Mouse (Mus musculus) stomach, postnatal 0 days (tissue): ENCODE data around the gene Khdc1a. TPM values are rescaled to one million over a fixed set of nuclear protein-coding genes. Genes with fewer than 3 reads are reported as not detected.

Source experiments
- ATAC-seq: fragments of 200-750 bp; cut with Nextera tagmentation; 2 replicates; pipeline ENCODE4 v1.8.0; 2017; ENCODE audit not compliant: low FRiP score, low TSS enrichment
- DNase-seq: peaks from one replicate; pipeline ENCODE4 v3.0.0-alpha.2; 2016; ENCODE audit warnings: low spot score
- H3K27ac ChIP-seq: fragments of 300-500 bp; sonication (generic); replicated peaks from 2 replicates; pipeline ENCODE4 v1.5.1; 2014; ENCODE audit warnings: mild to moderate bottlenecking, control low read depth
- H3K27me3 ChIP-seq: fragments of 300-500 bp; sonication (generic); 2 replicates; pipeline ENCODE4 v1.6.1; 2014; ENCODE audit warnings: low read length; ENCODE audit not compliant: control insufficient read depth, insufficient read depth
- H3K36me3 ChIP-seq: fragments of 300-500 bp; sonication (generic); 2 replicates; pipeline ENCODE4 v1.6.1; 2014; ENCODE audit warnings: low read length, mixed read lengths; ENCODE audit not compliant: control insufficient read depth, insufficient read depth
- H3K4me1 ChIP-seq: fragments of 300-500 bp; sonication (generic); replicated peaks from 2 replicates; pipeline ENCODE4 v1.6.1; 2014; ENCODE audit warnings: antibody characterized with exemption; ENCODE audit not compliant: control insufficient read depth, insufficient read depth
- H3K4me2 ChIP-seq: fragments of 300-500 bp; sonication (generic); replicated peaks from 2 replicates; pipeline ENCODE4 v1.6.1; 2014; ENCODE audit warnings: low read depth, mild to moderate bottlenecking, control low read depth, moderate library complexity
- H3K4me3 ChIP-seq: fragments of 300-500 bp; sonication (generic); 2 replicates; pipeline ENCODE4 v1.5.1; 2014; ENCODE audit warnings: low read depth, low read length, control low read depth
- H3K9ac ChIP-seq: fragments of 300-500 bp; sonication (generic); 2 replicates; pipeline ENCODE4 v1.6.1; 2014; ENCODE audit warnings: mild to moderate bottlenecking, low read length, control low read depth, mixed read lengths
- H3K9me3 ChIP-seq: fragments of 300-500 bp; sonication (generic); 2 replicates; pipeline ENCODE4 v1.6.1; 2016; ENCODE audit warnings: low read length; ENCODE audit not compliant: control insufficient read depth
- CTCF ChIP-seq: IDR thresholded peaks from 2 replicates; pipeline ENCODE4 v1.5.1; 2016; ENCODE audit warnings: antibody characterized with exemption, low read depth, mild to moderate bottlenecking, moderate library complexity
- EP300 ChIP-seq: optimal IDR thresholded peaks from 2 replicates; pipeline ENCODE3; 2016; ENCODE audit warnings: antibody characterized with exemption
- WGBS: fragments of 180-500 bp; shearing (Covaris S2); extraction: QIAGEN DNeasy Blood & Tissue Kit; methylation state at CpG from one replicate; pipeline ENCODE4 v1.1.7; 2014; 5-methylcytosine and 5-hydroxymethylcytosine counted together
- polyA plus RNA-seq: library from polyadenylated mRNA; unstranded; fragments of >200 nt; fragmentation: Nextera tagmentation; extraction: Ambion mirVana; gene quantifications from 2 replicates; pipeline ENCODE4 v1.2.1, GENCODE M21; 2015

Khdc1a gene
- 0.05 and 0.12 TPM in 2 replicates for polyA plus RNA-seq

- 80% methylated on average over 2 of the region's 2 CpGs for WGBS
- Histone ChIP-seq H3K9ac (no peak within 1 kb of the TSS), H3K9me3 (no peaks in the 10 kb centered on the region), H3K4me2 (no peak within 1 kb of the TSS), H3K27ac (no peak within 1 kb of the TSS), H3K4me3 (no peak within 1 kb of the TSS), H3K36me3 (no peaks in the 10 kb centered on the region), H3K4me1 (no peaks in the 10 kb centered on the region), H3K27me3 (no peaks in the 10 kb centered on the region)
- TF ChIP-seq EP300 (no peak), CTCF (no peak)
- ATAC-seq: no peak
- DNase-seq: no peak
Measured at GRCm38 (mm10) chr1:21349341-21349740, at the start of gene Khdc1a. Khdc1a (plus strand) TSS chr1:21349641.

DNA sequence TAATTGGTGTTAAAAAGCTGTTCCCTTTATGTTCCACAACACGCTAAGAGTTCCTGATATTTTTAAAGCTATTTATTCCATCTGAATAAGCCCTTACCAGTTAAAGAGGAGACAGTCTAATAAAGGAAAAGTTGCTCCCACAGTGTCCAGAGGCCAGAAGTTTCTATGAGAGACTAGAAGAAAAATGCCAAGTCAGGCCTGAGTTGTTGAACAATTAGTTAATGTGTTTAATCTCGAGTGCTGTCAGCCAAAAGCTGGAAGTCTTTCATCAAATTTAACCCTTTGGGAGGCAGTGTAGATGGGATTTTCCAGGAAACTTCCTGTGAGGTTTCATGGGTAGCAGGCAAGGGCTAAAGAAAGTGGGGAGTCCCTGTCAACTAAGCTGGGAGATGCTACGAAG, 49.6 kb upstream of the Khdc1a start:
- Histone ChIP-seq H3K36me3 (no peaks in the 10 kb centered on the region), H3K4me2 (no peak overlapping the region), H3K4me3 (no peak overlapping the region), H3K27me3 (no peaks in the 10 kb centered on the region), H3K4me1 (no peaks in the 10 kb centered on the region), H3K9me3 (no peaks in the 10 kb centered on the region), H3K9ac (no peak overlapping the region), H3K27ac (no peak overlapping the region)
- 55% methylated on average over 3 of the region's 3 CpGs for WGBS
- ATAC-seq (no peak), DNase-seq (no peak)
- no peak for TF ChIP-seq EP300
- no peak for TF ChIP-seq CTCF

DNA sequence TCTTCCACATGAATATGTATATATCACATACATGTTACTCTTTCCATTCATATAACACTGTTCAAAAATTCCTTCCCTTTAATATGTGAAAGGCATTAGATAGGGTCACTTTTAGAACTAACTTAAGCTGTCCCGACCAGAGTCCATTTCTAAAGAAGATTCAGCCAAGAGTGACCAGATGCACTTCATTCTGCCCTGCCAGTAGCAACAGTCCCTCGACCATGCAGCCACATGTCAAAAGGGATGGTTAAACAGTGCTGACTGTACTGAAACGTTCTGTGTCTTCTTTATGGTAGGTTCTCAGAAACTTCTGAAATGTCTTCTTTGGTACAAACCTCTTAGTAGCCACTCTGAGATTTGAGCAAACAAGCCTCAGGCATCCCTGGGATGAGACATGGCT, 47.8 kb upstream of the Khdc1a start:
- no peaks in the 10 kb centered on the region for H3K4me1 ChIP-seq
- H3K9ac ChIP-seq: no peak overlapping the region
- no peak for ATAC-seq
- no peak overlapping the region for H3K27ac ChIP-seq
- H3K27me3 ChIP-seq: no peaks in the 10 kb centered on the region
- H3K36me3 ChIP-seq: no peaks in the 10 kb centered on the region
- TF ChIP-seq CTCF (no peak), EP300 (no peak)
- H3K9me3 ChIP-seq: no peaks in the 10 kb centered on the region
- no peak for DNase-seq
- no peak overlapping the region for H3K4me3 ChIP-seq
- no peak overlapping the region for H3K4me2 ChIP-seq
- WGBS: 68% methylated on average over 3 of the region's 3 CpGs

- H3K9me3 ChIP-seq: no peaks in the 10 kb centered on the region
- TF ChIP-seq EP300 (no peak), CTCF (no peak)
- no peak for DNase-seq
- H3K4me3 ChIP-seq: no peak overlapping the region
- H3K27me3 ChIP-seq: no peaks in the 10 kb centered on the region
- no peak overlapping the region for H3K27ac ChIP-seq
- H3K4me2 ChIP-seq: no peak overlapping the region
- H3K4me1 ChIP-seq: no peaks in the 10 kb centered on the region
- no peak for ATAC-seq
- H3K9ac ChIP-seq: no peak overlapping the region
- no peaks in the 10 kb centered on the region for H3K36me3 ChIP-seq
- WGBS: 74% methylated on average over 3 of the region's 3 CpGs
Measured at GRCm38 (mm10) chr1:21304174-21304573, 45.3 kb upstream of the Khdc1a start.

DNA sequence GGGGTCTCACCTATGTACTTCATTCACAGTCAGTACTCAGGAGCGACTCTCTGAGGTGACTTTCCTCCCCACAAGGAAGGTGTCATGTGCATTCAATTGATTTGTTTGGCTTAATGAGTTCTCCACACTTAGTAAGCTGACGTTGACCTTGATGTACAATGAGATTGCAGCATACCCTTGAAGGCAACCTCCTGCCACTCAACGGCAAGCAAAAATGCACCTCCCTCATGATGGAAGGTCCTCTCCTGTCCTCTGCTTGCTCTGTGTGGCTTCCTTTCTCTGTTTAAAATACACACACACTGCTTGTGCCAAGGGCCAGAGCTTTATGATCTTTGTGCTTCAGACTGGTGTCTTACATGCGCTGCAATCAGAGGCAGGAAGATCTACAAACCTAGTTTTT, 44.8 kb upstream of the Khdc1a start:
- no peaks in the 10 kb centered on the region for H3K4me1 ChIP-seq
- no peaks in the 10 kb centered on the region for H3K9me3 ChIP-seq
- TF ChIP-seq EP300 (no peak), CTCF (no peak)
- no peak overlapping the region for H3K9ac ChIP-seq
- DNase-seq (no peak), ATAC-seq (no peak)
- H3K27me3 ChIP-seq: no peaks in the 10 kb centered on the region
- no peak overlapping the region for H3K4me2 ChIP-seq
- no peak overlapping the region for H3K27ac ChIP-seq
- no peaks in the 10 kb centered on the region for H3K36me3 ChIP-seq
- 83% methylated on average over 4 of the region's 4 CpGs for WGBS
- no peak overlapping the region for H3K4me3 ChIP-seq

- no peak for ATAC-seq
Measured at GRCm38 (mm10) chr1:21305443-21305842, 44.0 kb upstream of the Khdc1a start.

More at GRCm38 (mm10) chr1:21305443-21305842, 44.0 kb upstream of the Khdc1a start:
- TF ChIP-seq CTCF (no peak), EP300 (no peak)
- no peak overlapping the region for H3K27ac ChIP-seq
- no peak for DNase-seq
- H3K9ac ChIP-seq: no peak overlapping the region
- H3K4me3 ChIP-seq: no peak overlapping the region
- no peaks in the 10 kb centered on the region for H3K9me3 ChIP-seq
- H3K4me2 ChIP-seq: no peak overlapping the region
- H3K36me3 ChIP-seq: no peaks in the 10 kb centered on the region
- no peaks in the 10 kb centered on the region for H3K4me1 ChIP-seq
- WGBS: 91% methylated on average over 3 of the region's 3 CpGs
- no peaks in the 10 kb centered on the region for H3K27me3 ChIP-seq
